Mouse (Mus musculus): ENCODE data around the gene Trpm3.

DNA sequence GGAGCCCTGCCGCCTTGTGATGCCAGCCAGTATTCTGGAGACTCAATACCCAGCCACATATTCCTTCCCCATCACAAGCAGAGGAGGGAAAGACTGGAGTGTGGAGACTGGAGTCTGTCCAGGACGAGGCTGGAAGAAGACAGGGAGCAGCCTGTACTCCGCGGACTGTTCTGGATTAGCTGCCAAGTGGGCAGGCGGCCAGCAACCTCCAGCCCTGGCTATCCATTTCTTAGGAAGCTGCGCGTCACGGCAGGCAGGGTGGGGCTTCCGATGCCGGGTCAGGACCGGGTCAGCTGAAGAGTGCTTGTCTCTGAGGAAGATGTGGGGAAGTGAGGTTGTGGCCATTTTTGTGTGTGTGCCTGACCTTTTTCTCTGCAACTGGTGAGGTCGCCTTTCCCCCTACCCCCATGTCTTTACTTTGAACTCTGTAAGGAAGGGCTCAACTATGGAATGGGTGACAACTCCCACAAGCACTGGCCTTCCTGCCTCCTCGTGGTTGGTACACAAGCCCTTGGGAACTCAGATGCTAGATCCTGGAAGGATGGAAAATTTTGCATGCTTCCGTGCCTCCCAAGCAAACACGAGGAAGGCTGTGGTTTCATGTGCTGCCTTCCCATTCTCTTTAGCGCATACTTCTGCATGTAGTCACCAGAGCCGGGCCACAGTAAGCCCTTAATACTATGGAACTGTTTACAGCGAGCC, 777.9 kb downstream of the Trpm3 start:
- TF ChIP-seq CTCF (IDR thresholded peaks at IDR 0.05; ENCODE audit: borderline replicate concordance, control insufficient read depth, extremely low read depth, insufficient read depth, low read length, poor library complexity) (no peak), POLR2A (IDR thresholded peaks at IDR 0.05; ENCODE audit: control insufficient read depth, extremely low read depth, insufficient read depth, low read length, poor library complexity) (no peak)
